Mouse (Mus musculus) embryonic fibroblast, embryonic 13.5 days (primary cell): ENCODE results near the gene Pdxp.

ENCODE experiments used
- CTCF ChIP-seq: IDR thresholded peaks from 2 replicates; pipeline ENCODE4 v1.5.1; 2011; ENCODE audit warnings: mild to moderate bottlenecking, control low read depth, low read length, moderate library complexity, borderline replicate concordance; ENCODE audit not compliant: insufficient read depth
- POLR2A ChIP-seq: IDR thresholded peaks from 2 replicates; pipeline ENCODE4 v1.6.1; 2011; ENCODE audit warnings: low read depth, mild to moderate bottlenecking, control low read depth, low read length, moderate library complexity

GRCm38 (mm10) chr15:78930192-78930706, 16.5 kb downstream of the Pdxp start:
- no peak for TF ChIP-seq CTCF
- peak; percentile 12 for TF ChIP-seq POLR2A
